Mouse (Mus musculus): ENCODE measurements around the gene B230307C23Rik.
"Not testable (repeated sequence)": the region's sequence is repeated elsewhere in the genome, so short reads cannot be mapped to it uniquely, and the experiment has no call there.

Gene B230307C23Rik

GRCm38 (mm10) chr16:97996616-97997382 lies at the start of gene B230307C23Rik:
Gene B230307C23Rik (plus strand): TSS chr16:97997315.
- peak; percentile 78 to 83 for DNase-seq

DNA sequence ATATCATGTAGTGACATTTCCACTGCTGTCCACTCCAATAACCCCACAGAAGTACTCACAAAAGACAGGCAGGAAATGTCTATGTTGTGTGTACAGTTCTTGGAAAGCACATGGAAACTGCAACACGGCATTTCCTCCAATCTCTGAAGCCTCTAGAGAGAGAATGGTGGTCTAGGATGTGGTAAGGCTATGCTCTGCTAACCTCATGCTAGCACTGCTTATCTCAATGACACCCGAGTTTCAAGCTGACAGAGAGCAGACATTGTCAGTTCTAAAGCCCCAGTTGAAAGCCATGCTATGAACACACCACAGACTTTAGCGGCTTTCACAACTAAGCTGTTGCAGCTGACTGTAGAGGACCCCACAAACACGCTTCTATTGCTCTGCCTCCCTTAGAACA lies 48.3 kb upstream of the B230307C23Rik start:
- no peak for DNase-seq

DNA sequence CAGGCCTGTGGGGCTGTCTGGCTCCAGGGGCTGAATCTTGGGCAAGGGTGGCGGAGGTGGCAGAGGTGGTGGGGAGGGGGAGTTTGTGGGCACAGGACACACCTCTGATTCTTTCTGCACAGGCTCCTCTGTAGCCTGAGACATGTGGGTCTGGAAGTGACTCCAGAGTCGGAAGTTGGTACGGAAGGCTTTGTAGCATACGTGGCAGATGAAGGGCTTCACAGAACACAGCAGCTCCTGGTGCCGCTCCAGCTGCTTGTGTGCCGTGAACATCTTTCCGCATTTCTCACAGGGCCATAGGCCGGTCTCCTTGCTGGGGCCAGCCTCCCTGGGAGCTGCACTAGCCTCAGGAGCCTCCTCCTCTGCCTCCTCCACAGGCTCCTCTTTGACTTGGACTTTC lies 47.1 kb upstream of the B230307C23Rik start:
- no peak for DNase-seq

DNA sequence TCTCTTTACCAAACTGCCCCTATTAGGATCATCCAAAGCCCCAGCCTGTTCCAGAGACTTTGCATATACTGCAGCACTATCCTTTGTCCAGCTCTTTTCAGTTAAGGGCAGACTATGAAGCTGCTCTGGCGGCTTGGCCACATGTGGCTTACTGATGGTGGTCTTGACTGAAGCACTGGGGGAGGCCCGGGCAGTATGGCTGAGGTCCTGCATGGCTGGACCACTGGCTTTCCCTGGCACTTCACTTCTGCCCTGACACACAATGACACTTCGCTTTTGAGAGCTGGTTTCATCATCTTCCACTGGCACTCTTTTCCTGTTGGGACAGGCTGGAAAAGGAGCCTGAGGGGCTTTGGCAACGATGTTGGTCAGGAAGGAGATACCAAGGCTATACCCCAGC lies 44.7 kb upstream of the B230307C23Rik start:
- no peak for DNase-seq

DNA sequence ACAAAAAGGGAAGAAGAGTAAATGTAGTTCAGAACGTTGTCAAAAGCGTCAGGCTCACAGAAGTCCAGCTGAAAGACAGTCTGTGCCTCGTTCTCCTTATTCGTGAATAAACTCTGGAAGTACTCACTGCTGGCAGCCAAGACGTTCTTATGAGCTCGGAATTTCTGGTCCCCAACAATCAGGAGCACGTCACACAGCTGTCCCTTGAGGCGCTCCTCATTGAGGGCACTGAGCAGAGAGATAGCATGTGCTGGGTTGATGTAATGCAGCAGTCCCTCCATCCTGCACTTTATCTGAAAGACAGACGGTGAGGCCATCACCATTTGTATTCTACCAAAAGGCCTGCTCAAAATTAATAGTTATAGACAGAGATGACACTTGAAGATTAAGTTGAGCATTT lies 44.3 kb upstream of the B230307C23Rik start:
- DNase-seq: no peak

DNA sequence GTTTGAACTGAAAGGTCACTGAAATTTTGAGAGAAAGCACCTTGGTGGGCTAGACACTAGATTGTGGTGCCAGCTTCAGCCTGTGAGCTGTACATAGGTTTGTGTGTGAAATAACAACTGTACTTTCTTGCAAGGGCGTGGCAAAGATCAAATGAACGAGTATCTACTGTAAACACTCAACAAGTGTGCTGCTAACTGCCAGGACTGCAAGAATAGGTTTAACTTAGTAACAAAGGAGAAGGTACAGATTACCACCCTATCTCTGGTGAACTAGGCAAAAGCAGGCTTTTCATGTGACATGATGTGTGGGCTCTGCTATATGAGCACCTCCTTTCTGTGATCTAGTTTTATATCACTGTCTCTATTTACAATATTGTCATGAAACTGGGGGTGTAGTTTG lies 43.8 kb upstream of the B230307C23Rik start:
- DNase-seq: no peak

DNA sequence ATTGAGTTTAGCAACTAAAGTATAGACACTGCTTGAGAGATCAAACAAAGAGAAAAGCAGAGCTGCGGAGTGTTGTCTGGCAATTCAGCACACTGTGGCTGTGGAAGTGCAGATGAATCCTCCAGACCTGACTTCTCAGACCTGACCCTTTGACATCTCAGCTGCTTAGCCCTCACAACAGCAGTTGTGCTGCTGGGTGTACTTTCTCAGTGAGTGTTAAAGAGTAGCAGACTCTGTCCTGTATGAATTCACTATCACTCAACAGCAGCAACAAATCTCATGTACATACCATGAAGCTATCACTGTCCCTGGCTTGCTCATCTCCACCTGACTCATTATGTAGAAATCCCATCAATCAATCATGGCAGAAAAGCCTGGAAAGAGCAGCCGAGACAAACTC lies 41.1 kb upstream of the B230307C23Rik start:
- DNase-seq: no peak

- no peak for DNase-seq
Observed at GRCm38 (mm10) chr16:97957626-97958025, 39.5 kb upstream of the B230307C23Rik start.

DNA sequence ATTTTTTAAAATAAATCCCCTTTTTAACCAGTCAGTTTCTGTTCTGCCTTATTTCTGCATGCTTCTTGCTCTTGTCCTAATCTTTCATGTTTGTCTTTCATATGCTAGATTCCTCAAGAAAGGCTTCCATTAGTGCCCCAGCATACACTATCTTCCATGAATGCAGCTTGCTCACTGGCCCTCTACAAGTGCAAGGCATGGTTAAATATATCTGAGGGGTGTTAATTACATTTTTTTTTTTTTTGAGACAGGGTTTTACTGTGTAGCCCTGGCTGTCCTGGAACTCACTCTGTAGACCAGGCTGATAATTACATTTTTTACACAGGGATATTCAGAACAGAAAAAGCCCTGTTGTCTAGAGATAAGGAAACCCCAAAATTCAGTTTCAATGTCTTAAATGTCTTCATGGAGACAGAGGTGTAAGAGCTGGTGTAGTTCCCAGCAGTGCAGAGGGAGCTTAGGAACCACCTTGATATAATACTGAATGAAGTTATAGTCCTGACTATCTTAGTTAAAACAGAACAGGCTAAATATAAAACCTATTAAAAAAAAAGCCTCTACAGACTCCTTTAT lies 38.6 kb upstream of the B230307C23Rik start:
- DNase-seq: no peak

GRCm38 (mm10) chr16:97960348-97960747 lies 36.8 kb upstream of the B230307C23Rik start:
- DNase-seq: no peak

DNA sequence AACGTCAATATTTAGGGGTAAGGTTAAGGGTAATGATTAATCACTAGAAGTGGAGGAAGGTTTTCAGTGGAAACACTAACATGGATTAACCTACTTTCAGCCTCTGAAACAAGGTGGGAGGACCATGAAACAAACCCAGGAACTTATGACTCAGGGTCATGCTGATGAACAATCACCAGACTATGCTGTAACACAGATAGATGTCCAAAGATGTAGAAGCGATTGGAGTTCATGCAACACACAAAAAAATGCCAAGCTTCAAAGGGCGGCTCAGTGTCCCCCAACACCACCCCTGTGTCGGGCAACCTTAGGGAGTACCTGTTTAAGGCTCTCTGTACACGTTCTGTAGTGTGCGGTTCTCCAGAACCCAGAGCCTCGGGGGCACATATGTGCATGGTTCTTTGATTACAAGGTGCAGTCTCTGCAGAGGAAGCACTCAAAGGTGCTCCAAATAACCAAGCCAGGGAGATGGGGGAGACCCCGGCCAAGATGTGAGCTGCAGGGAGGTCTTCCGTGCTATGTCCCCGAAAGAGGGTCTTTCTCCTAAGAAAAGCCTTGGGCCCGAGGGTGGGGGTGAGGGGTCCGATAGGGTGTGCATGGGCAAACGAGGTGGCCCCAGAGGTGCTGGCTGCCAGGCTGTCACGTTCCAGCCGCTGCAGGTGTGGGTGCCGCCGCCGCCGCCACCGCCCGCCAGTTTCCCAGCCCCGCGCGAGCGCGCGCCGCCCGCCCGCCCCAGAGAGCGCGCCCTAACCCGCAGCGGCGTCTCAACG lies 35.5 kb upstream of the B230307C23Rik start:
- DNase-seq: no peak

DNA sequence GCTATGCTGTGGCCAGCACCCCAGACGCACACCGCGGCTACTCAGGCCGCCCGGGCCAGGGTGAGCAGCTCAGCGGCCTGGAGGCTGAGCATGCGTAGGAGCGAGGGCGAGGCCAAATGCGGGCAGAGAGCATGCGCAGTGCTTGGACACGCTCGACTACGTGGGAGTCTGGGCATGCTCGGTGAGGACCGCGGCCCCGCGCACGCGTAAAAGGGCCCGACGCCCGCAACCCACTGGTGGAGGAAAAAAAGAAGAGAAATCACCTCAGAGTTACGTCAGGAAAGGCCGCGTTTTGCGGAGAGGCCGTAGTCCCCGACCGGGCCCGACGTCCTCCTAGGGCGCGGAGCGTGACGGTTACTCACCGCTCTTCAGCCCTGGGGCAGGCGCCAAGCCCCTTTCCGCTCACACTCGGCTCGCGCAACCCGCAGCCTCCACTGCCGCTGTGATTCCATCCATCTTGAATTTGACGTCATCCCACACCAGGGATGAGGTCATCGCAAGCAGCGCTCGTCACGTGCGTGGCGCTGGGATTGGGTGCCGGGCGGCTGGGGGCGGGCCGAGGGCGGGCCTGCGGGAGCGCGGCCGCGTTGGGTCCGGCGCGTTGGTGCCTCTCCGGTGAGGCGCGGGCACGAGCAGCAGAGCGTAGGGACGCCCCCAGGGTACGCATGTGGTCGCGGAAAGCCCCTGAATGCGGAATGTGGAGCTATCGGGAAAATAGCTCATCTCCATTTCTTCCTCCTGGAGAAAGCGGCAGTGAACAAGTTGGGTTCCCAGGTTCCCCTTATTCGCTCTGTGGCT lies 34.8 kb upstream of the B230307C23Rik start, which contains the start of the genes C2cd2 and Zbtb21:
TSS of gene C2cd2 (minus strand) at position 448 of the 798 bp plus-strand sequence.
TSS of gene Zbtb21 (minus strand) at position 472 of the 798 bp plus-strand sequence.
- DNase-seq: peak; percentile 98 to 99

DNA sequence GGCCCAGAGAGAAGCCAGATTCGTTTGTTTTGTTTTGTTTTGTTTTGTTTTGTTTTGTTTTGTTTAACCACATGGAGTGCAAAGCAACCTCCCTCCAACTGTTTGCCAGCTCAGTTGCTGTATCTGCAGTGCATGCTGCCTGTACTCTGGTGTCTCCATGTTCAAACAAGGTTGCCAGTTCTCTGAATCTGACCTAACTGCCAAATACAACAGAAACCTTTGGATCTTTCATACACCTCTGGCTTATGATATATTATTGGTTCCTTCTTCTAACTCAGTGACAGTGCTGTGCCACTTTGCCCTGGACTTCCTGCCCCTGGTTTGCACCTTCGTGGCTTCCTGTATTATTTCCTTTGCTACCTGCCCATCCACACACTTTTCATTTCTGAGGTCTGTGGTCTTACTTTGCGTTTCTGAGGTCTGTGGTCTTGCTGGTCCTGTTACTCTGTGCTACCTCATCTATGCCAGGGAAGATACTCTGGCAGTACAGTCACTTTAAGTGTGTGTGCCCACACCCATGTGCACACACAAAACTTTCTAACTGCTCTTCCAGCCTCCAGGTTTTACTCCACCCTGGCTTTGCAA lies 33.1 kb upstream of the B230307C23Rik start:
- DNase-seq: no peak

DNA sequence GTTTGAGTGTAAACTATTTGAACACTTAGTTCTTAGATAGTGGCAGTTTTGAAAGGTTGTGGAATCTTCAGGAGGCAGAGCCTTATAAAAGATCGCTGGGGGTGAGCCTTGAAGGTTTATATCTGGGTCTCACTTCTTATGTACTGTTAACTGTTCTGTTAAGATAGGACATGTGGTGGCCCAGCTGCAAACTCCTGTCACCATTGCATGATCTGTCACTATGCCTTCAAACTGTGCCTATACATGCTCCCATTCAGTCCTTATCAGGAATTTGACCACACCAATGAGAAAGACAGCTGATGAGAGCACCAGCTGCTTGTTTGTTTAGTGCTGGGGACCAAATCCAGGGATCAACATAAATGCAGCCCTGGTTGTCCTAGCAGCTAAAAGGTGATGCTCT lies 19.8 kb upstream of the B230307C23Rik start:
- no peak for DNase-seq

GRCm38 (mm10) chr16:97977722-97978121 lies 19.4 kb upstream of the B230307C23Rik start:
- no peak for DNase-seq

GRCm38 (mm10) chr16:97981362-97981761 lies 15.8 kb upstream of the B230307C23Rik start:
- DNase-seq: no peak

DNA sequence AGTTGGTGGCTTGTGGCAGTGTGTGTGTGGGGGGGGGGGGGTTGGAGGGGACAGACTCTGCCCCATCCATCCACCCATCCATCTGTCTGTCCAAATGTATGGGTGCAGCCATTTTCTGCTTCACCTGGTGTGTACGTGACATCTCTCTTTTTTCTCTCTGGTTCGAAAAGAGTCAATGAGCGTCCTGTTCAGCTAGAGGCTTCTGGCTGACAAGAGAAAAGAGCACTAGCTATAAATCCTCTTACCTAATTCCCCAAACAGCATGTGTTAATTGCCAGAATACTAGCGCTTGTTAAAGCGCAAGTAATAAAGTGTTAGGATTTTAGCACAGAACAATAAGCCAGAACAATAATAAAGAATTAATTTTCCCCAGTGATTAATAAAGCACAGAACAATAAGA lies 12.5 kb upstream of the B230307C23Rik start:
- no peak for DNase-seq

DNA sequence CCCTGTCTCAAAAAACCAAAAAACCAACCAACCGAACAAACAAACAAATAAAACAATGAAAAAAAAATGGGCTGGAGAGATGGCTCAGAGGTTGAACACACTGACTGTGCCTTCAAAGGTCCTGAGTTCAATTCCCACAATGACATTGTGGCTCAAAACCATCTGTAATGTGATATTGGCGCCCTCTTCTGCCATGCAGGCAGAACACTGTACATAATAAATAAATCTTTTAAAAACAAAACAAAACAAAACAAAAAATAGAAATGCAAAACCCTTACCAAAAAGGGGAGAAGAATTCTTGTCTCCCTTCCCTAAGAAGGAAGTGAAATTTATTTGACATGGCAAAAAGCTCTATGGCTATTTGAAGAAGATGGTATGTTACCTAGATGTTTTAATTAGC lies 5.6 kb upstream of the B230307C23Rik start:
- no peak for DNase-seq

DNA sequence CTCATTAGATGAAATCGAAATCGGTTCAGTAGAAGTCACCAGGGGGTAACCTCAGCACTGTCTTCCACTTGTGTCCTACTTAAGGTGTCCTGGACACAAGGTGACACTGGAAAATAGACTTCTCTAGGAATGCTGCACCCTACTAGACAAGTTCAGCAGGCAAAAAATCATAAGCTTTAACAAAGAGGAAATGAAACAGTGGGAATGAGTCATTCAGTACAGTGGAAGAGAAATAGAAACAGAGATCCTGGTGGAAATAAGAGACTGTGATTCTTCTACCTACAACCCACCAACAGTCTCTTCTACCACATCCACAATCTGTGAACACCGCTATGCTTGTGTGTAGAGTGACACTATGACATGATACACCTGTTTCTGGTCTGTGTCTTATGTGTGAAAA lies 4.6 kb upstream of the B230307C23Rik start:
- DNase-seq: not testable (repeated sequence)

GRCm38 (mm10) chr16:97995849-97996615 lies 1.1 kb upstream of the B230307C23Rik start:
- DNase-seq: no peak

GRCm38 (mm10) chr16:97997383-97997731 lies 242 bp downstream of the B230307C23Rik start:
- not testable (repeated sequence) for DNase-seq

- no peak for DNase-seq
Observed at GRCm38 (mm10) chr16:98022081-98022480, 25.0 kb downstream of the B230307C23Rik start.

Measured in cerebellum, postnatal 25 days (tissue).